Mouse (Mus musculus): ENCODE measurements at regions not wholly inside any gene's neighbourhood (a gene's known extent, or its start where the extent isn't known, plus 50 kb on each side); places are given as distances from the start of the nearest gene placed in this dataset.

DNA sequence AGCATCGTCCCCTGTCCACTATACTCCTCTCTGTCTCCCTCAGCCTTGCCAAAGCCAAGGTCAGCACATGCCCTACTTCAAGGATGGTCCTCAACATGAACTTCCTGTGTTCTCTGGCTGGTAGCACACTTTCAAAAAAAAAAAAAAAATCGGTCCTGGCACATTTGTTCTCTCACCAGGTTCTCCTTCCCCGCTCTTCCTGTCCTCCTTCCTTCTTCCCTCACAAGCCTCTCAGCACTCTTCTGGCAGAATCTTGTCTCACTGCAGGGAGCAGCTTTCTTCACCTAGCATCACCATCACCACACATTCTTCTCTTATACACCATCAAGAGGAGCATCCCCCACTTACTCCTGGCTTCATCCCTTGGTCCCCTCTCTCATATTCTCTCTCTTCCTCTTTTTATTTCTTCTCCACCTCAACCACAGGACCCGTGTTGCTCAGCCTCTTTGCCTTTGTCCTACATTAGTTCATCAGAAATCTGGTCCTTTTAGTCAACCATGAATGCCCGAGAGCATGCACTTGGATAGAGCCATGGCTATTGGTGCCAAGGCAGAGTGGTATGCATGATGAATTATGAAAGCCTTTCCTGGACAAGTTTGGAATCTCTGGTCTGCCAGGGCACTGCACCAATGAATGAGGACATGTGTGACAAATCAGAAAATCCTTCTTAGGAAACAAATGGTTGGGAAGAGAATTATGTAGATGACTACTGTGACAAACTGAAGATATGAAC, 230.8 kb downstream of the Btg1 start:
- TF ChIP-seq CTCF (IDR thresholded peaks at IDR 0.05; ENCODE audit: low read depth): no peak
- TF ChIP-seq EP300 (IDR thresholded peaks at IDR 0.05; ENCODE audit: low read depth): no peak

All from liver, embryonic 14.5 days (tissue).